Mouse (Mus musculus): ENCODE data around the gene Cbx5. TPM values are rescaled to one million over a fixed set of nuclear protein-coding genes. Genes with fewer than 3 reads are reported as not detected.
"Not testable (repeated sequence)": the region's sequence is repeated elsewhere in the genome, so short reads cannot be mapped to it uniquely, and the experiment has no call there.

Gene Cbx5
- 173 and 176 TPM in 2 replicates for polyA plus RNA-seq (2016; fragmentation: Nextera tagmentation; extraction: Ambion mirVana)

GRCm38 (mm10) chr15:103239685-103240159 lies at the start of gene Cbx5:
TSS of gene Cbx5 (minus strand) at chr15:103239816.
- Histone ChIP-seq H3K36me3 (peaks cover 38% of the 10 kb centered on the region), H3K4me3 (peak within 1 kb of the TSS; percentile 61), H3K4me1 (peaks cover 23% of the 10 kb centered on the region), H3K9me3 (no peaks in the 10 kb centered on the region), H3K9ac (peak within 1 kb of the TSS; percentile 87), H3K27me3 (no peaks in the 10 kb centered on the region), H3K4me2 (replicated peaks) (peak within 1 kb of the TSS; percentile 94), H3K27ac (peak within 1 kb of the TSS; percentile 94)
- ATAC-seq (ENCODE audit: insufficient number of reproducible peaks, insufficient read depth, low FRiP score, low TSS enrichment), result peak; percentile 91
- WGBS, result under 1% methylated on average over 39 of the region's 39 CpGs

GRCm38 (mm10) chr15:103285778-103286417 lies 46.3 kb upstream of the Cbx5 start:
- no peak overlapping the region for H3K4me3 ChIP-seq
- H3K27ac ChIP-seq, result no peak overlapping the region
- no peak overlapping the region for H3K9ac ChIP-seq
- H3K4me1 ChIP-seq, result peaks cover 32% of the 10 kb centered on the region
- H3K4me2 ChIP-seq (replicated peaks), result no peak overlapping the region
- peaks cover 17% of the 10 kb centered on the region; the same call in 1 of the 2 replicates for H3K36me3 ChIP-seq
- H3K9me3 ChIP-seq, result no peaks in the 10 kb centered on the region
- WGBS, result 76% methylated on average over 1 of the region's 1 CpGs
- ATAC-seq (ENCODE audit: insufficient number of reproducible peaks, insufficient read depth, low FRiP score, low TSS enrichment), result no peak
- H3K27me3 ChIP-seq, result no peaks in the 10 kb centered on the region

- ATAC-seq (ENCODE audit: insufficient number of reproducible peaks, insufficient read depth, low FRiP score, low TSS enrichment), result no peak
- Histone ChIP-seq H3K27me3 (no peaks in the 10 kb centered on the region), H3K4me2 (replicated peaks) (no peak overlapping the region), H3K27ac (peak overlapping the region; percentile 32; the same call in 1 of the 2 replicates), H3K4me3 (no peak overlapping the region), H3K9me3 (no peaks in the 10 kb centered on the region), H3K9ac (no peak overlapping the region), H3K4me1 (peaks cover 20% of the 10 kb centered on the region), H3K36me3 (0 out of 2 replicates have a peak, but pooled peaks cover 6% of the 10 kb centered on the region)
- 34% methylated on average over 2 of the region's 2 CpGs for WGBS
Measured at GRCm38 (mm10) chr15:103284647-103285046, 45.0 kb upstream of the Cbx5 start.

- Histone ChIP-seq H3K4me1 (peaks cover 15% of the 10 kb centered on the region; the same call in 1 of the 2 replicates), H3K4me2 (replicated peaks) (no peak overlapping the region), H3K4me3 (no peak overlapping the region), H3K9ac (no peak overlapping the region), H3K27ac (no peak overlapping the region), H3K27me3 (no peaks in the 10 kb centered on the region), H3K36me3 (0 out of 2 replicates have a peak, but pooled peaks cover 5% of the 10 kb centered on the region), H3K9me3 (no peaks in the 10 kb centered on the region)
- WGBS, result 57% methylated on average over 3 of the region's 3 CpGs
- no peak for ATAC-seq (ENCODE audit: insufficient number of reproducible peaks, insufficient read depth, low FRiP score, low TSS enrichment)
Measured at GRCm38 (mm10) chr15:103284066-103284465, 44.5 kb upstream of the Cbx5 start.

GRCm38 (mm10) chr15:103281465-103282205 lies 42.0 kb upstream of the Cbx5 start:
- Histone ChIP-seq H3K9me3 (no peaks in the 10 kb centered on the region), H3K4me1 (peaks cover 12% of the 10 kb centered on the region; the same call in 1 of the 2 replicates), H3K9ac (no peak overlapping the region), H3K27ac (no peak overlapping the region), H3K4me3 (no peak overlapping the region), H3K27me3 (no peaks in the 10 kb centered on the region), H3K4me2 (replicated peaks) (no peak overlapping the region), H3K36me3 (no peaks in the 10 kb centered on the region)
- ATAC-seq (ENCODE audit: insufficient number of reproducible peaks, insufficient read depth, low FRiP score, low TSS enrichment), result no peak
- WGBS, result 92% methylated on average over 3 of the region's 3 CpGs

- no peaks in the 10 kb centered on the region for H3K36me3 ChIP-seq
- no peak overlapping the region for H3K27ac ChIP-seq
- no peaks in the 10 kb centered on the region for H3K27me3 ChIP-seq
- H3K9me3 ChIP-seq, result no peaks in the 10 kb centered on the region
- H3K4me3 ChIP-seq, result no peak overlapping the region
- no peak overlapping the region for H3K4me2 ChIP-seq (replicated peaks)
- ATAC-seq (ENCODE audit: insufficient number of reproducible peaks, insufficient read depth, low FRiP score, low TSS enrichment), result no peak
- 73% methylated on average over 3 of the region's 3 CpGs for WGBS
- peaks cover 12% of the 10 kb centered on the region; the same call in 1 of the 2 replicates for H3K4me1 ChIP-seq
- no peak overlapping the region for H3K9ac ChIP-seq
Measured at GRCm38 (mm10) chr15:103280817-103281464, 41.3 kb upstream of the Cbx5 start.

GRCm38 (mm10) chr15:103279750-103280149 lies 40.1 kb upstream of the Cbx5 start:
- Histone ChIP-seq H3K9me3 (no peaks in the 10 kb centered on the region), H3K27me3 (no peaks in the 10 kb centered on the region), H3K4me1 (0 out of 2 replicates have a peak, but pooled peaks cover 3% of the 10 kb centered on the region), H3K4me3 (no peak overlapping the region), H3K27ac (no peak overlapping the region), H3K4me2 (replicated peaks) (no peak overlapping the region), H3K9ac (no peak overlapping the region), H3K36me3 (no peaks in the 10 kb centered on the region)
- ATAC-seq (ENCODE audit: insufficient number of reproducible peaks, insufficient read depth, low FRiP score, low TSS enrichment), result no peak
- 68% methylated on average over 3 of the region's 3 CpGs for WGBS

- Histone ChIP-seq H3K4me1 (0 out of 2 replicates have a peak, but pooled peaks cover 3% of the 10 kb centered on the region), H3K27ac (no peak overlapping the region; the same call in 1 of the 2 replicates), H3K4me3 (no peak overlapping the region), H3K9ac (no peak overlapping the region), H3K9me3 (no peaks in the 10 kb centered on the region), H3K36me3 (no peaks in the 10 kb centered on the region), H3K4me2 (replicated peaks) (no peak overlapping the region), H3K27me3 (no peaks in the 10 kb centered on the region)
- no peak for ATAC-seq (ENCODE audit: insufficient number of reproducible peaks, insufficient read depth, low FRiP score, low TSS enrichment)
- 49% methylated on average over 7 of the region's 7 CpGs for WGBS
Measured at GRCm38 (mm10) chr15:103277949-103278348, 38.3 kb upstream of the Cbx5 start.

- not testable (repeated sequence) for H3K27me3 ChIP-seq; ATAC-seq (ENCODE audit: insufficient number of reproducible peaks, insufficient read depth, low FRiP score, low TSS enrichment); H3K36me3 ChIP-seq; H3K27ac ChIP-seq; H3K4me3 ChIP-seq; H3K4me2 ChIP-seq (replicated peaks); H3K4me1 ChIP-seq; H3K9me3 ChIP-seq; H3K9ac ChIP-seq
- WGBS, result 91% methylated on average over 3 of the region's 3 CpGs
Measured at GRCm38 (mm10) chr15:103275943-103276342, 36.3 kb upstream of the Cbx5 start.

GRCm38 (mm10) chr15:103272419-103273279 lies 33.0 kb upstream of the Cbx5 start, which contains the start of gene Copz1:
TSS of gene Copz1 (plus strand) at chr15:103272714.
- 0% methylated on average over 38 of the region's 38 CpGs for WGBS

GRCm38 (mm10) chr15:103268903-103269302 lies 29.3 kb upstream of the Cbx5 start:
- Histone ChIP-seq H3K36me3 (no peaks in the 10 kb centered on the region), H3K4me3 (no peak overlapping the region), H3K27ac (no peak overlapping the region), H3K4me2 (replicated peaks) (no peak overlapping the region), H3K9me3 (no peaks in the 10 kb centered on the region), H3K4me1 (no peaks in the 10 kb centered on the region), H3K9ac (no peak overlapping the region), H3K27me3 (no peaks in the 10 kb centered on the region)
- no peak for ATAC-seq (ENCODE audit: insufficient number of reproducible peaks, insufficient read depth, low FRiP score, low TSS enrichment)
- WGBS, result 83% methylated on average over 4 of the region's 4 CpGs

More at GRCm38 (mm10) chr15:103272419-103273279, 33.0 kb upstream of the Cbx5 start, which contains the start of gene Copz1:
- ATAC-seq (ENCODE audit: insufficient number of reproducible peaks, insufficient read depth, low FRiP score, low TSS enrichment), result peak; percentile 99
- Histone ChIP-seq H3K27me3 (no peaks in the 10 kb centered on the region), H3K4me2 (replicated peaks) (peak within 1 kb of the TSS; percentile 60), H3K4me3 (peak within 1 kb of the TSS; percentile 88), H3K9ac (peak within 1 kb of the TSS; percentile 79), H3K4me1 (0 out of 2 replicates have a peak, but pooled peaks cover under 1% of the 10 kb centered on the region), H3K36me3 (no peaks in the 10 kb centered on the region), H3K27ac (peak within 1 kb of the TSS; percentile 48; the same call in 1 of the 2 replicates), H3K9me3 (no peaks in the 10 kb centered on the region)

Measured in embryonic facial prominence, embryonic 12.5 days (tissue).